Mouse (Mus musculus): ENCODE results near the gene Zfp747.
"Not testable (repeated sequence)": the region's sequence is repeated elsewhere in the genome, so short reads cannot be mapped to it uniquely, and the experiment has no call there.

Zfp747 gene

DNA sequence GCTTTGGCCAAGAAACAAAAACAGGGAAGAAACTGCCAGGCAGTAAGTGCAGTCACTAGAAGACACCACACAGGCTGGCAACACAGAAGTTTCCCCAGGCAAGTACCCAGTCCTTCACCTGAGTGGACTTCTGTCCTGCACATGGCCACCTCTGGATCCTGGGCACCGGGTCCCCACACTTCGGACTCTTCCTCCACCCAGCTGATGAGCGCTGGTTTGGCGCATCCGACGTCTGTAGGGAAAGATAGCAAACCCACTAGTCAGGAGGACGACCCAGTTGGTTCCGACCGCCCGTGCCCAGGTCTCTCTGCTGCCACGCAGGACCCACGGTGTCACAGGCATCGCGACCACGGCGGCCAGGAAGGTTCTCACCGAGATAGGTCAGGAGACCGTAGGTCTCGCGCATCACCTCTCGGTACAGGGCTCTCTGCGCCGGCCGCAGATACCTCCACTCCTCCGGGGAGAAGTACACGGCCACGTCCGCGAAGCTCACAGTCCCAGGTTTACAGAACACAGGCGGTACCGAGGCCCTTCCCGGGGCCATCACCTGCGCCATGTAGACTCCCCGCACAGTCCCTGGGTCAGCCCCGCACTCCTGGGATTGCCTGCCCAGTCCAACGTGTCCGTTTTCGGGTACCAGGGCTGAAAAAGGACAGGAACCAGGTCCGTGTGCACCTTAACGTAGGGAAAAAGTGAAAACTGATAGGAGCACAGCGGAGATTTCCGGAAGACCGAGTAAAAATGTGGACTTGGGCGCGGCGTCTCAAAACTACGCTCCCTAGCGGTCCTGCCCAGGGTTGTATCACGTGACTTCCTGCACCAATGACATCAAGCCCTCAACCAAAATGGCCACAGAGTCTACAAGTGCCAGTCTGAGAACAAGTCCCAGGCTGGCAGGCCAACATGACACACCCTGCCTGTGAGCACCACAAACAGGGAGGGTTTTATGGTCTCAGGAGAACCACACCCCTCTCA lies at the start of gene Zfp747:
Gene Zfp747, minus strand, starts transcription at position 780 of the 975 bp plus-strand sequence.
- peak; percentile 90 for DNase-seq (ENCODE audit: low read depth, low spot score)

DNA sequence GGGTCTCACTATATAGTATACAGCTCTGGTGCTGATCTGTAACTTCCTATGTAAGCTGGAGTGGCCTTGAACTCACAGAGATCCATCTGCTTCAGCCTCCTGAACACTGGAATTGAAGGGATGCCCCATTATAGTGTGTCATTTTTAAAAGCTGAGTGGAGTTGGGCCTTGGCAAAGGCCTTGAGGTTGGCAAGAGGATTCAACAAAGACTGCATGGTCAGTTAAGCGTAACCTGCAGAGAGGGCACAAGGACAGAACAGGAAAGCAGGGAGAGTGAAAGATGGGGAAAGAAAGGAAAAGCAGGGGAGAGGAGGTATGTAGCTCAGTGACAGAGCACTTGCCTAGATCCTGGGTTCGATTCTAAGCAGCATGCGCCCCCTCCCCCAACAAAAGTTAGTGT lies 49.4 kb upstream of the Zfp747 start:
- no peak for DNase-seq (ENCODE audit: low read depth, low spot score)

DNA sequence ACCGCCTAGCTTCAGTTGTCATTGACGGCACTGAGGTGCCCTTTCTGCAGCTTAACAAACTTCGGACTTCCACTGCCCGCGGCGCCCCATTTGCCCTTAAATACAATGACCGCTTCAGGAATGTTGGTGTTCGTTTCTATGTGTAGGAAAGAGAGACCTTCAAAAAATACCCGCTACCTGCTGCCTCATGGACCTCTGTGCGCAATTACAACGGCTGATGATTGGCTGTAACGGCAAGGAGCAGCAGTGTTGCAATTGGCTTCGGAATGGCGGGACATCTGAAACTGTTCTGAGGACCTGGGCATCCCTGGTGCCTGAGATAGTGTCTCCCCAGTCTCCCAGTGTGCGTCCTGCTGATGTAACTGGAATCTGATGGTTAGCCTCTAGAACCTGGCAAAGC lies 46.4 kb upstream of the Zfp747 start:
- DNase-seq (ENCODE audit: low read depth, low spot score), result no peak

DNA sequence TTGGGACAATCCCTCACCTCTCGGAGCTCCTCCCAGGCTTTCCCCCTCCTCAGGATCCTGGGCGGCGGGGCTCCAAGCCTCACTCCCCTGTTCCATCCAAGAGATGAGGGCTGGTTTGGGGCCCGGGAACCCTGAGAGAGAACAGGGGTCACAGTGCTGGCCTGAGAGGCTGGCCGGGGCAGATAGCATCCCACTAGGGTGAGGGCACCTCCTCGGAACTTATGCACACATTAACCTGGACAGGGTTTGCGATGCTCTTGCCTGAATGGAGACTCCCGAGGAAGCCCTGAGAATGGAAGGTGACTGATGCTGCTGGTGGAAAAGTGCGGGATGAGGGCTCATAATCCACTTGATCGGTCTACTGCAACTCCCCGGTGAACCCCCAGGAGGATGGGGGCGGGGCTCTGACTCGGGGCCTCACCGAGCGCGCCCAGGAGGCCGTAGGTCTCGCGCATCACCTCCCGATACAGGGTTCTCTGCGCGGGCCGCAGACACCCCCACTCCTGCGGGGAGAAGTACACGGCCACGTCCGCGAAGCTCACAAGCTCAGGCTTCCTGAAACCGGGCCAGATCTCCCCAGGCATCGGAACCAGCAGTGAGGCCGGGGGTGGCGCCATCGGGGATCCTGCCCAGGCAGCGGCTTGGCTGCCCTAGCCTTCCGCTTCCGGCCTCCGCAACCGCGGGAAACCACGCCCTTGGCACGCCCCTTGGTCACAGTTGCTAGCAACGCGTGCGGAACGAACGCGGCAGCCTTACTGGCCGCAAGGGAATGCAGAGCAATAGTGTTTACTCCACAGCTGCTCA lies 45.7 kb upstream of the Zfp747 start, which contains the start of gene Zfp688:
Gene Zfp688, minus strand, starts transcription at position 681 of the 804 bp plus-strand sequence.
- DNase-seq (ENCODE audit: low read depth, low spot score), result peak; percentile 90

DNA sequence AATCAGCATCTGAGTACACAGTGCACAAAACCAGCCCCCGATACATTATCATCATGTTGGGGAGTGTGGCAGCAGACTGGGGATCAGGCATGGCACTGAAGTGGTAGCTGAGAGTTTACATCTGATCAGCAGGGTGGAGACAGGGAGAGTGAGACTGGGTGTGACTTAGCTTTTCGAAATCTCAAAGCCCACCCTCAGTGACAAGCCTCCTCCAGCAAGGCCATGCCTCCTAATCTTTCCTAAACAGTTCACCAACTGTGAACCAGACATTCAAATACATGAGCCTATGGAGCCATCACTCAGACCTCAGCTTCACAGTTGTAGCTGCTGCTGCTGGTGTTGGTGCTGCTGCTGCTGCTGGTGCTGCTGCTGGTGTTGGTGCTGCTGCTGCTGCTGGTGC lies 35.6 kb upstream of the Zfp747 start:
- no peak for DNase-seq (ENCODE audit: low read depth, low spot score)

DNA sequence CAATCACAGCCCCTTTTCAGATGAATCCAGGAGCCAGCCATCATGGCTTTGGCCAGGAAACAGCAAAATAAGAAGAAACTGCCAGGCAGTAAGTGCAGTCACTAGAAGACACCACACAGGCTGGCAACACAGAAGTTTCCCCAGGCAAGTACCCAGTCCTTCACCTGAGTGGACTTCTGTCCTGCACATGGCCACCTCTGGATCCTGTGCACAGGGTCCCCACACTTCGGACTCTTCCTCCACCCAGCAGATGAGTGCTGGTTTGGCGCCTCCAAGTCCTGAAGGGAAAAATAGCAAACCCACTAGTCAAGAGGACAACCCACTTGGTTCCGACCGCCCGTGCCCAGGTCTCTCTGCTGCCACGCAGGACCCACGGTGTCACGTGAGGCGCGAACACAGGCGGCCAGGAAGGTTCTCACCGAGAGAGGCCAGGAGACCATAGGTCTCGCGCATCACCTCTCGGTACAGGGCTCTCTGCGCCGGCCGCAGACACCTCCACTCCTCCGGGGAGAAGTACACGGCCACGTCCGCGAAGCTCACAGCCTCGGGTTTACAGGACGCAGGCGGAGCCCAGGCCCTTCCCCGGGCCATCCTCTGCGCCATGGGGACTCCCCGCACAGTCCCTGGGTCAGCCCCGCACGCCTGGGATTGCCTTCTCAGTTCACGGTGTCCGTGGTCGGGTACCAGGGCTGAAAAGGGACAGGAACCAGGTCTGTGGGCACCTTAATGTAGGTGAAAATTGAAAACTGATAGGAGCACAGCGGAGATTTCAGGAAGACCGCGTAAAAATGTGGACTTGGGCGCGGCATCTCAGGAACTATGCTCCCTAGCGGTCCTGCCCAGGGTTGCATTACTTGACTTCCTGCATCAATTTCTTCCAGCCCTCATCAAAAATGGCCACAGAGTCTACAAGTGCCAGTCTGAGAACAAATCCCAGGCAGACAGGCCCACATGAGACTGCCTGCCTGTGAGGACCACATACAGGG lies 30.4 kb upstream of the Zfp747 start, which contains the start of gene Zfp764:
Gene Zfp764, minus strand, starts transcription at position 821 of the 986 bp plus-strand sequence.
- DNase-seq (ENCODE audit: low read depth, low spot score), result peak; percentile 81

DNA sequence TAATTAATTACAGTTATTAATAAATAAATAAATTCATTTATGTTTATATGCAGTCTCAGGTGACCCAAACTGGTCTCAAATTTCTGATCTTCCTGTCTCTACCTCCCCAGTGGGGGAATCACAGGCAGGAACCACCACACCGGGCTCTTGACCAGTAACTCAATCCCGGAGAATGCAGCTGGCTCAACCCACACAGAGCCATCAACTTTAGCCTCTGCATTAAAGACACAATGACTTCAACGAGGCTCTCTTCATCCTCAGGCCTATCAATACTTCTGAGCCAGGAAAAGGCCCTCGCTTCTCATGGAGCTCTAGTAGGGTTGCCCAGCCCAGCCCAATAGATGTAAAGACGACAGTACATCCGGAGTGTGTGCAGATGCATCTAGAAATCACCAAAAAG lies 28.3 kb upstream of the Zfp747 start:
- not testable (repeated sequence) for DNase-seq (ENCODE audit: low read depth, low spot score)

DNA sequence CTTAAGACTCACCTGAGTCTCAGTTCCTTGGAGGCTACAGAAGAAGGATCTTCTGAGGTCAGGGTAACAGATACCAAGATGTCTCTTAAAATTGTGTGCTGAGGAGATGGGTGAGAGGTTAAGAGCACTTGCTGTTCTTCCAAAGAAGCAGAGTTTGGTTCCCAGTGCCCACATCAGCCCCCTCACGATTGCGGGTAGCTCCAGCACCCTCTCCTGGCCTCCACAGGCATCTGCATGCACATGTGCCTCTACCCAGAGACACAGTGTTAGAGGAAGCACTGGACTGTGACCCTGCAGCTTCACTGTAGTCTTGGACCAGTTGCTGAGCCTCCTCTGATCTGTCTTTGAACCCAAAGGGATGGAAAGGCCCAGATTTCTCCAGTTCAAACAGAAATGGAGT lies 27.1 kb upstream of the Zfp747 start:
- DNase-seq (ENCODE audit: low read depth, low spot score), result no peak

DNA sequence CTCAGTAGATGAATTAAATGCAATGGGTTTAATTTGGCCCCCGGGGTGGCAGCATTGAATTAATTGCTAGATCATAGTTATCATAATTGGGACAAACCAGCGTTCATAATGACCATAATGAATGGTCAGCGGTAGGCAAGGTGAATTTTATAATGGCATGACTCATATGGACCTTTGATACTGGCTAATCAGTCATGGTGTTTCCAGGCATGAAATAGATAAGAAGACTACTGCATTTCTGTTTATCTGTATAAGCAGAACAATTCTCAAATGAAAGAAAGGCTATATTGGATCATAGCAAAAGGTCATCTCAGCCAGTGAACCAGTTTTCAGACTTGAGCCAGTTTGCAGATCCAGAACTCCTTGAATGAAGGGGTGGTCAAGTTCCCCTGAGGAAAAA lies 24.5 kb upstream of the Zfp747 start:
- no peak for DNase-seq (ENCODE audit: low read depth, low spot score)

DNA sequence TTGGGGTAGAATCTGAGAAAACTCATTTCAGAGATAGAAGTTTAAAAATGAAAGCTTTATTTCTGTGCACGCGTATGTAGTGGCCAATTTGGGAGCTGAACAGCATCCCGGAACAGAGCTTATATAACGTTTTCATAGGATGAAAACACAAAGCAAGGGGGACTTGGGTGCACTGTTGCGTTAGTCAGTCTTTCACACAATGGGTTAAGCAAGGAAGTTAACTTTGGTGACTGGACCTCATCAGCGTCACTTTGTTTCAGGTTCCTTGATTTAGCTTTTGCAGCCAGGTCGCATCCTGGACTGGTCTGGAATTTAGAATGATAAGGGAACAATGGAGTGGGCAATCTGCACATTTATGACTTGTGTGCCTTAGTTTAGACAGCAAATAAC lies 18.1 kb upstream of the Zfp747 start:
- DNase-seq (ENCODE audit: low read depth, low spot score), result no peak

DNA sequence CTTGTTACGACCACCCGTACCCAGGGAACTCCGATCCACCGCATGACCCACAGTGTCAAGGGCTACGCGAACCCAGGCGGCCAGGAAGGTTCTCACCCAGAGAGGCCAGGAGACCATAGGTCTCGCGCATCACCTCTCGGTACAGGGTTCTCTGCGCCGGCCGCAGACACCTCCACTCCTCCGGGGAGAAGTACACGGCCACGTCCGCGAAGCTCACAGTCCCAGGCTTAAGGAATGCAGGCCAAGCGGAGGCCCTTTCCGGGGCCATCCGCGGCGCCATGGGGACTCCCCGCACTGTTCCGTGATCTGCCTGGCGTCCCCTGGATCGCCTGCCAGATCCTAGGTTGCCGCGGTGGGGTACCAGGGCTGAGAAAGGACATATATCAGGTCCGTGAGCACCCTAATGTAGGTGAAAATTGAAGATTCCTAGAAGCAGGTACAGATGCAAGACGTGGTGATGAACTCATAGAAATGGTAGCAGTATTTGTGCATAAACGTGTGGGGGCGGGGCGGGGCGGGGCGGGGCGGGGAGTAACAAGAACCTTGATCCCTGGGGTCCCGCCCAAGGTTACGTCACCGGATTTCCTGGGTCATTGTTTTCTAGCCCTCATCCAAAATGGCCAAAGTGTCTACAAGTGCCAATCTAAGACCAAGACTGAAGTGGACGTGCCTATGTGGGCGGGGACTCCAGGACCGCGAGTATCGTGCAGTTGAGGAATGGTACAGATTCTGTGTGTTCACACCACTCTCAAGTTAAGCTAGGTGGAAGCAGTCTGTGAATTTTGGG lies 17.5 kb upstream of the Zfp747 start, which contains the start of gene E430018J23Rik:
Gene E430018J23Rik, minus strand, starts transcription at position 473 of the 787 bp plus-strand sequence.
- peak; percentile 98 for DNase-seq (ENCODE audit: low read depth, low spot score)

DNA sequence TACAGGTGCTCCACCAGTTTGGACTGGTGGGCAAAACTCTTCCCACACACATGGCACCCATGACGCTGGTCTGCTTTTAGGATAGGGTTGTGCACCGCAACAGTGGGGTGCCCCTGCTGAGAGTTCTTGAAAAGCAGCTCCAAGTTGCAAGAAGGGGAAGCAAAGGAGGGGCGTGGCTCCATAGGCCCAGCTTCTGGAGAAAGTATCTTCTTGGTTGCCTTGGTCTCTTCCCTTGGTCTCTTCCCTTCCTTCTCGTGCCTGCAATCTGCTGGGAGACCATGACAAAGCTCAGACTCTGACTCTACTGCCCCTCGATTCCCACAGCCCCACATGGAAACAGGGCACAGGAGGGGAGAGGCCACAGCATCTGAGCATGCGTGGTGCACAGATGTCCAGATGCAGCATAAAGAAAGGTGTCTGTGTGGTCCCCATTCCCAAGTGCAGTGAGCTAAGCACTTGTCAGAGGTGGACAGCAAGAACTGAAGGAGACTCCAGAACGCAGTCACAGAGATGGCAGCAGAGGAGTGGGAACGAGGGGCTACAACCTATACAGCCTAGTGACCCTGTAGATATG lies 16.5 kb upstream of the Zfp747 start:
- DNase-seq (ENCODE audit: low read depth, low spot score), result no peak

DNA sequence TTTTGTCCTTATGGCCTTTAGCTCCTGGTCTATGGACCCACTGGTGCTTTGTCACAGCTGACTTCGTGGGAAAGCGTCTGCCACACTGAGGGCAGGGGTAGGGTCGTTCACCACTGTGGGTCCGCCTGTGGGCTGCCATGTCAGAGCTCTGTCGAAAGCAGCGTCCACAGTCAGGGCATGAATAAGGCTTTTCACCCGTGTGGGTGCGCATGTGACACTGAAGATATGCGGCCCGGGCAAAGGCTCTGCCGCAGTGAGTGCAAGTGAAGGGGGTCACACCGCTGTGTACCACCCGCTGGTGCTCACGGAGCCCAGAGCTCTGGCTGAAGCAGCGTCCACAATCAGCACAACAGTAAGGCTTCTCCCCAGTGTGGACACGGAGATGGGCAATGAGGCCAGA lies 15.7 kb upstream of the Zfp747 start:
- DNase-seq (ENCODE audit: low read depth, low spot score), result no peak

DNA sequence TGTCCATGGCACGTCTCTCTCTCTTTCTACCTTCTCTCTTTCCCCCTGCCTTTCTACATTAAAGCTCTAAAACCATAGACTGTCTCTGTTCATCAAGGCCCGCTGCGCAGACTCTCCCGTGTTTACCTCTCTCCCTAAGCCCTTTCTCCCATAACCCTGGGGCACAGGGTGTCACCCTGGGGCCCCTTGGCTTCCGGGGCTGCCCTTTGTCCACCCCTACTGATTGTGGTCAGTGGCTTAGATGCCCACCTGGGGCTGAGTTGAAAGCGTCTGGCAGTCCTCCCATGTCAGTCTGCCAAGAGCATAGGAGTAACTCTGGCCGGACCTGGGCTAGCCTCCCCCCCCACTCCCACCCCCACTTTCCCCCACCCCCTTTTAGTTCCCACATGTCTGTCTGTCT lies 14.5 kb upstream of the Zfp747 start:
- DNase-seq (ENCODE audit: low read depth, low spot score), result no peak

DNA sequence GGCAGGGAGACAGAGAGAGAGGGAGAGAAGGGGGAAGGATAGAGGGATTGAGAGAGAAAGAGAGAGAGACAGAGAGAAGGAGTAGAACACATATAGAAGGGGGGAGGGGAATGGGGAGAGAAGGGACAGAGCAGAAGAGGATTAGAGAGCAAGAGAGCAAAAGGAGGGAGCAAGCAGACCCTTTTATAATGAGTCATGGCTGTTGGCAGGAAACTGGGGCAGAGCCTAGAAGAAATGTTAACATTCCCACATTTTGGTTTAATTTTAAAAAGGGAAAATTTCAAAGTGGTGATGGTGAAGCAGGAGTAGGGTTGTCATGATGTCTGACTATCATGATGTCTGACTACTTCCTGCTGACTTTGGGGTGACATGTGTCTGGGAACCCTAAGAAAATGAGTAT lies 12.4 kb upstream of the Zfp747 start:
- DNase-seq (ENCODE audit: low read depth, low spot score), result not testable (repeated sequence)

DNA sequence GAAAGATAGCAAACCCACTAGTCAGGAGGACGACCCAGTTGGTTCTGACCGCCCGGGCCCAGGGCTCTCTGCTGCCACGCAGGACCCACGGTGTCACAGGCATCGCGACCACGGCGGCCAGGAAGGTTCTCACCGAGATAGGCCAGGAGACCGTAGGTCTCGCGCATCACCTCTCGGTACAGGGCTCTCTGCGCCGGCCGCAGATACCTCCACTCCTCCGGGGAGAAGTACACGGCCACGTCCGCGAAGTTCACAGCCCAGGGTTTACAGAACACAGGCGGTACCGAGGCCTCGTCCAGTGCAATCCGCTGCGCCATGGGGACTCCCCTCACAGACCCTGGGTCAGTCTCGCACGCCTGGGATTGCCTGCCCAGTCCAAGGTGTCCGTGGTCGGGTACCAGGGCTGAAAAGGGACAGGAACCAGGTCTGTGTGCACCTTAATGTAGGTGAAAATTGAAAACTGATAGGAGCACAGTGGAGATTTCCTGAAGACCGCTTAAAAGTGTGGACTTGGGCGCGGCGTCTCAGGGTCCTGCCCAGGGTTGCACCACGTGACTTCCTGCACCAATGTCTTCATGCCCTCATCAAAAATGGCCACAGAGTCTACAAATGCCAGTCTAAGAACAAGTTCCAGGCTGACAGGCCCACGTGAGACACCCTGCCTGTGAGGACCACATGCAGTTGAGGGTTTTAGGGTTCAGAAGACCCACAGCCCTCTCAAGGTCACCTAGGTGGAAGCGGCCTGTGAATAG lies 11.0 kb upstream of the Zfp747 start, which contains the start of gene 9130019O22Rik:
Gene 9130019O22Rik, minus strand, starts transcription at position 526 of the 752 bp plus-strand sequence.
- peak; percentile 84 for DNase-seq (ENCODE audit: low read depth, low spot score)

DNA sequence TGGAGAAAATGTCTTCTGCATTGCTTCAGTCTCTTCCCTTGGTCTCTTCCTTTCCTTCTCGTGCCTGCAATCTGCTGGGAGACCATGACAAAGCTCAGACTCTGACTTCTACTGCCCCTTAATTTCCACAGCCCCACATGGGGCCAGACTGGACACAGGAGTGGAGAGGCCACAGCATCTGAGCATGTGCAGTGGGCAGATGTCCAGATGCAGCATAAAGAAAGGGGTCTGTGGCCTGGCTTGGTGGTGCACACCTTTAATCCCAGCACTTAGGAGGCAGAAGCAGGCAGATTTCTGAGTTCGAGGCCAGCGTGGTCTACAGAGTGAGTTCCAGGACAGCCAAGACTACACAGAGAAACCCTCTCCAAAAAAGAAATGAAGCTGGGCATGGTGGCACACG lies 9.7 kb upstream of the Zfp747 start:
- not testable (repeated sequence) for DNase-seq (ENCODE audit: low read depth, low spot score)

DNA sequence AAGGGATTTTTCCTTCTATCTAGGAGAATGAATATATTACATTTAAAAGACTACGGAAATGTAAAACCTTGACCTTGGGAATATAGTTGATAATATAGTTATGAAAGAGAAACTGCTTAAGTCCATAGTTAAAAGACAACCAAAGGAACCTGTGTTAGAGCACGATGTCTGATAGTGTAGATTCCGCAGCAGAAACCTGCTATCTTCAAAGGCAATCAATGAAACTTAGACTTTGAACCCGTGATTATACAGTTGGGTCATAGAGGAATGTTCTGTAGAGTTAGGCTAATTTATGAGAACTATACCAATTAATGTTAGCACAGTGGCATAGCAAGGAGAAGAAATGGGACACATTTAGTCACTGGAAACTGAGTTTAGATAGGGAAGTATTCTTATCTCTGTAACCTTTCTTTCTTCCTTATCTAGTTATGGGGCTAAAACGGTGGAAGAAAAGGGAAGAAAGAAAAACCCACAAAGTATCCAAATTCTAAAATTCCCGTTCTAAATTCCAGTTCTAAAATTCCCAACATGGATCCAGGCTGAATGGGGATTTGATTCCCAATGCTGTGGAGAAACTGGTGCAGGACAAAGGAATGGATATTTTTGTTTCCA lies 2.6 kb upstream of the Zfp747 start:
- DNase-seq (ENCODE audit: low read depth, low spot score), result no peak

DNA sequence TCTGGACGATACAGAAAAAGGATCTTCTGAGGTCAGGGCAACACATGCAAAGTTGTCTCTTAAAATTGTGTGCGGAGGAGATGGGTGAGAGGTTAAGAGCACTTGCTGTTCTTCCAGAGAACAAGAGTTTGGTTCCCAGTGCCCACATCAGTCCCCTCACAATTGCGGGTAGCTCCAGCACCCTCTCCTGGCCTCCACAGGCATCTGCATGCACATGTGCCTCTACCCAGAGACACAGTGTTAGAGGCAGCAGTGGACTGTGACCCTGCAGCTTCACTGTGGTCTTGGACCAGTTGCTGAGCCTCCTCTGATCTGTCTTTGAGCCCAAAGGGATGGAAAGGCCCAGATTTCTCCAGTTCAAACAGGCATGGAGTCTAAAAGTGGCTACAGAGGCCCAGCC lies 4.0 kb downstream of the Zfp747 start:
- DNase-seq (ENCODE audit: low read depth, low spot score), result not testable (repeated sequence)

Data from forelimb bud, embryonic 11.5 days (tissue).